Mouse (Mus musculus): ENCODE measurements around the gene Gdf9.
A peak's percentile ranks its signal among the peaks of the same experiment; 100 is the strongest.

Gene Gdf9

DNA sequence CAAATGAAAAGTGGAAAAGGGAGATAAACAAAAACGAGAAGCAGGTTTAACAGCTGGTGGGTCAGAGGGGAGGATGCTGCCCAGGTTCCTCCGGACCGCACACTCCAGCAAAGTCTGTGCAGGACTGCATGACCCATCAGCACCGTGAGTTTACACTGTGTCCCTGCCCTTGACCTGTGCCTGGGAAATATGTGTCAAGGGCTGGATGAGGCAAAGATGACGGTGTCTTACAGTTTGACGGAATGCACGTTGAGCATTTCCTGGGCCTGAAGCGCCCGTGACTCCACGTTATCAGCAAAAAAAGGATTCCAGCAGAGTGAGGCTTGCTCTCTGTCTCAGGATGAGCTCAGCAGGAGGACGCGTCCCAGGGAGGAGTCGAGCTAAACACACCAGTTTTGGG, 14.7 kb downstream of the Gdf9 start:
- no peak for DNase-seq (ENCODE audit: low read depth, low spot score)

DNA sequence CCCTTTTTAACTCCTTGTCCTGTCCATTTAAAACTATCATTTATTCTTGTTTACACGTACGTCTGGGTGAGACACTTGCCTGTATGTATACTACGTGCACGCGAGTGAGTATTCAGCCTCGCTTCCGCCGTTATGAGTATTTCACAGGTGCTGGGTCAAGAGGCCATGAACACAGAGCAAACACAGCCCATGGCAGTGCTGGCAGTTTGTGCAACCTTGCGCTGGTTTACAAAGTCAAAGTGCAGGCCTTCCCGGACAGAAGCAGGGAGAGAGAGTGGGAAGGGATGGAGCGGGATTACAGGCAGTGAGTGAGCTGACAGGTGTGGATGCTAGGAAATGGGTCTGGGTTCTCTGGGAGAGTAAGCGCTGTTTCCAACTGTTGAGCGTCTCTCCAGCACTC, 15.4 kb downstream of the Gdf9 start:
- no peak for DNase-seq (ENCODE audit: low read depth, low spot score)

- no peak for DNase-seq (ENCODE audit: low read depth, low spot score)
Measured at GRCm38 (mm10) chr11:53447996-53448395, 17.2 kb downstream of the Gdf9 start.

DNA sequence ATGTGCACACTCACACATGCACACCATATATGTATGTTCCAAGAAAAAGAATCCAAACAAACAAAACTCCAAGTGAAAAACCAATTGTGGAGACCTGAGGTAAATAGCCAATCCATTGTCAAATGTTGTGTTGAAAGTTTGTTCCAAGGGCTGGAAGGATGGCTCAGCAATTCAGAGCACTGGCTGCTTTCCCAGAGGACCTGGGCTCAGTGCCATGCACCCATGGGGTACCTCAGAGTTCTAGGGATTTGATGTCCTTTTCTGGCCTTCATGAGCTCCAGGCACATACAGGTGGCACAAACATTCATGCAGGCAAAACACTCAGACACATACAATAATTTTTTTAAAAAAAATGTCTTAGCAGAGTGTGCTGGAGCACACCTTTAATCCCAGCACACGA, 17.7 kb downstream of the Gdf9 start:
- no peak for DNase-seq (ENCODE audit: low read depth, low spot score)

DNA sequence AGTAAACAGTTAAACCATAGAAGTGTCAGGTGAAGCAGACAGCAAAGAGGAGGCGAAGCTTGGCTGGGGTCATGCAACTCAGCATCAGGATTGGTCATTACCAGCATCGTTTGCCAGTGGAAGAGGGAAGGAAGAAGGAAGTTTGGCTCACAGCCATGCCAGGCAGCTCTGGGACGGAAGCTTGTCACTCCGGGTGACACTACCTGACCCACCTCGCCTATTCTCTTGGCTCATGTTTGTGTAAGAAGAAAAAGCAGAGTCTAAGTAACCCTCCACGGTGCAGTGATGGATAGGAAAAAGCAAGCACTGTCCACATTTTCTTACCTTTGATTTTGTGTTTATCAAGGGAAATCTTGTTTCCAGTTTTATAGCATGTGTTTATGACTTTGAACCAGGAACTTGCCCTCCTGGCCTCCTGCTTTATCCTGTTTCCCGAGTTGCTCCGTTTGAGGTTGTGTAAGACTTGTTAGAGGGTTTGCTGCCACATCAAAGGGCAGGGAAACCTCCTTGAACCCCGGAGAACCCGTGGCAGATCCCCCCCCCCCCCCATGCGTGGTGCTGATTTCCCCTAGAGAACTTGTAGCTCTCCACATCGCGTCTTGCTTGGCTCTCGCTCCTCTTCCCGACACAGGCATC, 19.4 kb downstream of the Gdf9 start:
- DNase-seq (ENCODE audit: low read depth, low spot score) = no peak

DNA sequence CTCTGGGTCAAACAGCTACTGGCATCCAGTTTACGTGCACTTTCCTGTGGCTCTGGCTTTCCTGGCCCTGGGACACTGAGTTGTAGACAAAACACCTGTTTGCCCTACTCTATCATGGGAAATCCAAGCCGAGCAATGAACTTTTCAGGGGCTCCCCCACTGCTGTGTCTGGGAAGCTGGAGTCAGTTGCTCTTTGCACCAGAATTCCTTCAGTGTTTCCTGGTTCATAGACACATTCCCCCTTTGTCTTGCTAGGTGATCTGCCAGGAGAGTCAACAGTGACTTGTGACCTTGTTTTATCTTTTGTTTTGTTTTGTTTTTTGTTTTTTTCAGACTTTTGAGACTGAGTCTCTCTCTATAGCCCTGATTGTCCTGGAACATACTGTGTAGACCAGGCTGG, 20.5 kb downstream of the Gdf9 start:
- DNase-seq (ENCODE audit: low read depth, low spot score) = no peak

- no peak for DNase-seq (ENCODE audit: low read depth, low spot score)
Measured at GRCm38 (mm10) chr11:53452396-53452795, 21.6 kb downstream of the Gdf9 start.

GRCm38 (mm10) chr11:53453031-53453430, 22.2 kb downstream of the Gdf9 start:
- DNase-seq (ENCODE audit: low read depth, low spot score) = no peak

- DNase-seq (ENCODE audit: low read depth, low spot score) = no peak
Measured at GRCm38 (mm10) chr11:53456474-53457371, 25.9 kb downstream of the Gdf9 start, which contains the start of the genes Gm10447 and Shroom1. Gm10447 (minus strand) TSS chr11:53457110. Shroom1 (plus strand) TSS chr11:53457205.

DNA sequence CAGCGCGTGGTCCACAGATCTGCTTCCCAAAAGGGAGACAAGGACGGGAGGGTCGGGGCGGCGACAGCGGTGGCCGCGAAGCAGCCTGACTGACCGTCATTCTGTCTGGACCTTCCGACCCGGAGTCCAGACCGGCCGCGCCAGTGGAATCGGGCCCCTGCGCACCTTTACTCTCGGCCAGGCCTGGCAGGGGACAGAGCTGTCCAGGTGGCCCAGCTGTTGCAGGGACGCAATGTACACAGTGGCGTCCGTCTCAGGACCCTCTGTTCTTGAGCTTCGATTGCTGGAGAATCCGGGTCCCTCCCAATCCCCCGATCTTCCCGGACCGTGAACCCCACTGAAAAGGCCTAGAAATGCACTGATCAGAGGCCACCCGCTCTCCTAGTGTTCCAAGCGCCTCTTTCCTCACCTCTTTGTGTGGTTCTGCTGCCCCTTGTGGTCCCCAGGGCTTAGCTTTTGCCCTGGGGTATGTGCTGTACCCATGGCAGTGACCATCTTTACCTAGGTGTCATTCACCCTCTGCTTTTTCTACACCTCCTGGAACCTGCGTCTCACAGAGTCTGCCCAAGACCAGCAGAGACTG, 26.6 kb downstream of the Gdf9 start:
- no peak for DNase-seq (ENCODE audit: low read depth, low spot score)

- no peak for DNase-seq (ENCODE audit: low read depth, low spot score)
Measured at GRCm38 (mm10) chr11:53458996-53459395, 28.2 kb downstream of the Gdf9 start.

DNA sequence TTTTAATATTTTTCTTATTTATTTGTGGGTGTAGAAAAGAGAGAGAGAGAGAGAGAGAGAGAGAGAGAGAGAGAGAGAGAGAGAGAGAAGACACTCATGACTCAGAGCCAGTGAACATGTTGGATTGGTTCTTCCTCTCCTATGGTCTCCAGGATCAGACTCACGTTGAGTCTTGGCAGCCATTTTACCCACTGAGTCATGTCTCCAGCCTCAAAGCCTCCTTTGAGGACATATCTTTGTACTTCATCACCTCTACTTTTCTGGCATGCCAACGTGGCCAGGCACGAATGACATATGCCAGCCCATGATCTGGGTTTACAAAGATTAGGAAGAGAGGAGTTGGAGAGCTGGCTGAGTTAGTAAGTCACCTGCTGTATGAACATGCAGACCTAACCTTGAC, 29.4 kb downstream of the Gdf9 start:
- no peak for DNase-seq (ENCODE audit: low read depth, low spot score)

GRCm38 (mm10) chr11:53461727-53462126, 30.9 kb downstream of the Gdf9 start:
- DNase-seq (ENCODE audit: low read depth, low spot score) = no peak

DNA sequence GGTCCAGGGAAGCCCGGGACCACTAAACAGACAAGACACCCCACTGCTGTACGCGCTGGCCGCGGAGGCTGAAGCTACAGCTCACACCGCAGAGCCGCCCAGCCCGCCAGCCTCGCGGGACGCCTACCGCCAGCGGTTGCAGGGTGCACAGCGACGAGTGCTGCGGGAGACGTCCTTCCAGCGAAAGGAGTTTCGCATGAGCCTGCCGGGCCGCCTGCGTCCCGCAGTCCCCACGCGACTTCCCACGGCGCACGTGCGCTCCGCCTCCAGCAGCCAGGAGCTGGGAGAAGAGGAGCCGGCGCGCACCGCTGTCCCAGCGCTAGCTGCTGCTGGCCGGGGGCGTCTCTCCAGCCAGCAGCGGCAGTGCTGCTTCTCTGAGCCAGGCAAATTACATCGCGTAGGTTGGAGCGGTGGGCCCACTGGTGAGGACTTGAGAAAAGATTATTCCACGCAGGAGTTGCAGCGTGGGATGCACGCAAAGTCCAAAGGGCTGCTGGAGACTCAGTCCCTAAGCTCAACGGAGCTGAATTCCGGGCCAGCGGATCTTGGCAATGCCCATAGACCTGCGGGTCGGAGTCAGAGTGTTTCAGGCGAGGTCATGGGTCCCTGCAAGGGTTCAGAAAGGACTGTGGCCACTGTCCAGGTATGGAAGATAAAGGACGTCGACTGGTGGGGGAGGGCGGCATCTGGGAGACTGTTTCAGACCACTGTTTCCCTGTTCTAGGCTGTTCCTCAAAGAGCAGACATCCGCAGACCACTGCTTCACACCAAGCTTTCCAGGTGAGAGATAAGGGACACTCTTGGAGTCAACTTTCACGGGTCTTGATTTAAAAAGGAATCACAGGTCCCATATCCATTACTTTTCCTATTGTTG, 33.0 kb downstream of the Gdf9 start:
- no peak for DNase-seq (ENCODE audit: low read depth, low spot score)

- peak; percentile 57 for DNase-seq (ENCODE audit: low read depth, low spot score)
Measured at GRCm38 (mm10) chr11:53466231-53466971, 35.6 kb downstream of the Gdf9 start.

- no peak for DNase-seq (ENCODE audit: low read depth, low spot score)
Measured at GRCm38 (mm10) chr11:53469294-53469967, 38.6 kb downstream of the Gdf9 start.

DNA sequence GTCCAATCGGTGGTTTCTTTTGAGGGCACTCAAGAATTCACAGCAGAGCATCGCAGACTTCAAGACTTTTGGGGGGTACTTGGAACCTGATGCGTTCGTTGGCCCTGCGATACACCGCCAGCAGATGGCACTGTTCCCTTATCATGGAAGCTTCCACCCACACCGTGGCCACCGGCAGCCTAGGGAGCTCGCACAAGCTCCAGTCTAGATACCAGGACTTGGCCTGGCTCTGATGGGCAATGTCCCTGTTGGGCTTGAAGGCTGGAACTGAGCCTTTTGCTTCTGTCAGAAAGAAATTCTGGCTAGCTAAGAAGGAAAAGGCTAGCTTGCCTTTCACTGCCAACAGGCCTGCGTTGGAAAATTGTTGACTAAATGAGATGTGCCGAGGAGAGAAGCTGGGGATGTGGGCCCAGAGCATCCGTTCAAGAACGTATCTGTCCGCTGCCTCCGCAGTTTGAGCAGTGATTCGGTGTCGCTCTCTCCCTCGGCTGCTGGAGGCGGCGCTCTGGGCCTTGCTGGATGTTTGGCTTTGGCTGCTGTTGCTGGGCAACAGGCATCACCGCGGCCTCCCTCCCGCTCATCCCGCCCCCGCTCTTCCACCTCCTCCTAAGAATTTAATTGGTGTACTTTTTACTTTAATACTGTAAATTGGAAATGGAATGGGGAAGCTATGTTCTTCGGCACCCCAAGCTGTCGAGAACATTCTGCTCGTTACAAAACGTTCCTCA, 39.3 kb downstream of the Gdf9 start, which contains the start of gene Gm9837:
Gene Gm9837, minus strand, starts transcription at position 512 of the 728 bp plus-strand sequence.
- peak; percentile 80 for DNase-seq (ENCODE audit: low read depth, low spot score)

GRCm38 (mm10) chr11:53472709-53473108, 41.9 kb downstream of the Gdf9 start:
- DNase-seq (ENCODE audit: low read depth, low spot score) = no peak

GRCm38 (mm10) chr11:53475620-53476019, 44.8 kb downstream of the Gdf9 start:
- no peak for DNase-seq (ENCODE audit: low read depth, low spot score)

DNA sequence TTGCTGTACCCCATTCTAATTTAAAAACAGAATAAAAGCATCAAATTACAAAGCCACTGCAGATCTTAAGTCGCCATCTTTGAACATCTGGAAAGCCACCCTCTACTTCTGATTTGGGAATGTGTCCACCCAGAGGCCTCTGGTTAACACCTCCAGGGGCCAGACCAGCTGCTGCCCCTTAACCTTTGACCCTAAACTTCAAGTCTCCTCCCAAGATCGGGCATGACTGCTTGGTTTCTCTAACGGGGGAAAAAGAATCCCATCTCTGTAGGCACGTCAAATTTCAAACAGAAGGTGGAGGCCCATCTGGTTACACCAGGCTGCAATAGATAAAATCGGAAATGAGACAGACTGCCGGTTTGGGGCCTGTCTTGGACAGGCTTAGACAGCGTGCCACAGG, 47.0 kb downstream of the Gdf9 start:
- DNase-seq (ENCODE audit: low read depth, low spot score) = no peak
